Mouse (Mus musculus) myocyte (in vitro differentiated cells): ENCODE measurements at regions not wholly inside any gene's neighbourhood (a gene's known extent, or its start where the extent isn't known, plus 50 kb on each side); places are given as distances from the start of the nearest gene placed in this dataset.

Experiments used
- E2F4 ChIP-seq: IDR thresholded peaks from one replicate; pipeline ENCODE4 v1.6.1; 2011; ENCODE audit warnings: mild to moderate bottlenecking, control low read depth, moderate library complexity; ENCODE audit not compliant: insufficient read depth
- MAX ChIP-seq: IDR thresholded peaks from one replicate; pipeline ENCODE4 v1.6.1; 2011; ENCODE audit warnings: low read depth, mild to moderate bottlenecking, control low read depth
- MYOG ChIP-seq, 3 experiments: IDR thresholded peaks; one replicate each; pipeline ENCODE4 v1.6.1; 2011; ENCODE audit warnings: control low read depth in 2 of 3, low read depth in 2 of 3, mild to moderate bottlenecking in 2 of 3; ENCODE audit not compliant: insufficient read length in 2 of 3, control insufficient read depth in 1 of 3, insufficient read depth in 1 of 3
- POLR2A ChIP-seq: IDR thresholded peaks from one replicate; pipeline ENCODE4 v1.6.1; 2011; ENCODE audit warnings: low read depth, mild to moderate bottlenecking, control low read depth, moderate library complexity; ENCODE audit not compliant: insufficient read length
- POLR2AphosphoS2 ChIP-seq: IDR thresholded peaks from one replicate; pipeline ENCODE4 v1.6.1; 2011; ENCODE audit warnings: low read depth, control low read depth; ENCODE audit not compliant: insufficient read length
- REST ChIP-seq: IDR thresholded peaks from one replicate; pipeline ENCODE4 v1.6.1; 2011; ENCODE audit warnings: mild to moderate bottlenecking, control low read depth, moderate library complexity; ENCODE audit not compliant: insufficient read depth, insufficient read length
- TCF12 ChIP-seq: IDR thresholded peaks from one replicate; pipeline ENCODE4 v1.6.1; 2011; ENCODE audit warnings: mild to moderate bottlenecking, control low read depth; ENCODE audit not compliant: poor library complexity, insufficient read depth, severe bottlenecking
- TCF3 ChIP-seq: IDR thresholded peaks from one replicate; pipeline ENCODE4 v1.6.1; 2011; ENCODE audit warnings: low read depth, control low read depth; ENCODE audit not compliant: insufficient read length
- USF1 ChIP-seq: IDR thresholded peaks from one replicate; pipeline ENCODE4 v1.6.1; 2011; ENCODE audit warnings: low read depth, mild to moderate bottlenecking, control low read depth, moderate library complexity

GRCm38 (mm10) chr5:4664918-4665317 is 92.9 kb downstream of the Fzd1 start:
- TF ChIP-seq TCF12, result no peak
- TF ChIP-seq POLR2A, result no peak
- no peak for TF ChIP-seq USF1
- no peak for TF ChIP-seq MAX
- no peak for TF ChIP-seq REST
- no peak for TF ChIP-seq POLR2AphosphoS2
- TF ChIP-seq MYOG (IDR thresholded peaks at IDR 0.05; ENCODE audit: control insufficient read depth in 1 of 3, insufficient read depth in 1 of 3, insufficient read length in 2 of 3, low read depth in 2 of 3), result no peak
- TF ChIP-seq TCF3, result no peak
- no peak for TF ChIP-seq E2F4
